Mouse (Mus musculus) urinary bladder, postnatal 0 days (tissue): ENCODE data around the gene Snap47. TPM values are rescaled to one million over a fixed set of nuclear protein-coding genes. Genes with fewer than 3 reads are reported as not detected.

ENCODE experiments used
- polyA plus RNA-seq: library from polyadenylated mRNA; unstranded; fragments of >200 nt; fragmentation: Nextera tagmentation; extraction: Ambion mirVana; gene quantifications from 2 replicates; pipeline ENCODE4 v1.2.1, GENCODE M21; 2015

The Snap47 gene
- 62.6 and 71.1 TPM in 2 replicates for polyA plus RNA-seq

DNA sequence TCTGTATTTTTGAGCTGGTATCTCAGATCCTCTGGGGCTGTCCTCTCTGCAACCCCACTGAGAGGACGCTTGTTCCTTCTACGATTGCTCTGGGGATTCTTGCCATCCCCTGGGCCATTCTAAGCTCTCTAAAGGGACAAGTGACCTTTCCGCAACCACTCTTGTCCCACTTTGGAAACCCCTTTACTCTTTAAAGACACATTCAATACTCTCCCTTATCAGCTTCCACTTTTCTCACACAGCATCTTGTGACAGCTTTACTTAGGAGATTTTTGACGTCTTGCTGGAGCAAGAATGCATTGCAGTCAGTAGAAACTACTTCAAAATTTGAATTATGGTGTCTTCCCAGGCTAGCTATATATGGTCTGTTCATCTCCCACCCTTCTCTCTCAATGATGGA, at the start of gene Snap47:
TSS of gene Snap47 (minus strand) at position 101 of the 400 bp plus-strand sequence.

DNA sequence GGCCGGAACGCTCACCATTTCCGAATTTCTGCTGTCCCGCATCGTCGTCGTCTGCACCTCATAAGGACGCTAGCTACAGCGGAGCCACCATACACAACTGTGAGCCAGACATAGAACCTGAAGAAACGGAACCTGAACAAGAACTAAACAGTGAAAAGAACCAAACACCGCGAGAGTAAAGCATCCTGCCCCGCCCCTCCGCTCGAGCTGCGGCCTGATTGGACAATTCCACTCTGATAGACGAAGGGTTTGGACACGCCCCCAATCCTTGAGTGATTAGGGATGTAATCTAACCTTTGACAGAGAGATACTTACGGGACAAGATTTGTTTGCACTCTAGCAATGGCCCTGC, 21.3 kb upstream of the Snap47 start, which contains the start of gene Zfp867:
TSS of gene Zfp867 (minus strand) at position 149 of the 352 bp plus-strand sequence.

DNA sequence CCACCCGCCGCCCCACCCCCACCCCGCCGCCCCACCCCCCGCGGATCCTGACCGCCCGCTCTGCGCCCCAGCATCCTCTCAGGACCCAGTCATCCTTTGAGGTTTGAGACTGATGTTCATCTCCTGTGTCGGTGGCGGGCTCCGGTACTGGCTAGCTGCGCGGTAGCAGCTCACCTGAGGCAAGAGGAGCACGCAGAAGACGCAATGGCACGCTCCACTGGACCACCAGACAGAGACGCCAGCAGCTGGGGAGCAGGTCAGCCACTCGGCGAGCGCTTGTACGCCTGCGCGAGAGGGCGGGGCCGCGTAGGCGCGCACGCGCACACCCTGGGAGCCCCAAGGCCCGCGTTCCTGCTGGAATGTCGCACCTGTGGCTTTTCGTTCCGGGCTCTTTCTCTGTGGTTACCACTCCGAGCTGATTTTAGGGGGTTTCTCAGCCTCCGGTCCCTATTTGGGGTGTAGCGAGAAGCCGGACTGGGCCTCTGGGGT, 1.2 kb downstream of the Snap47 start, which contains the start of gene Jmjd4:
TSS of gene Jmjd4 (plus strand) at position 305 of the 489 bp plus-strand sequence.

GRCm38 (mm10) chr11:59375475-59375874, 75.5 kb downstream of the Snap47 start, which contains the start of gene Prss38:
Gene Prss38, minus strand, starts transcription at chr11:59375657.

Other genes starting within 250 kb of the Snap47 start
- 79.7 and 89.8 TPM in 2 replicates for gene Mrpl55, start 248.7 kb downstream of the Snap47 start, polyA plus RNA-seq
- gene 2310033P09Rik, start 242.9 kb downstream of the Snap47 start, polyA plus RNA-seq = 16.2 and 16.7 TPM in 2 replicates
- 555 and 614 TPM in 2 replicates for gene Arf1, start 222.9 kb downstream of the Snap47 start, polyA plus RNA-seq
- 0.05 TPM in 1 of 2 replicates, not detected in the other for gene Wnt3a, start 160.4 kb downstream of the Snap47 start, polyA plus RNA-seq
- gene Wnt9a, start 144.3 kb downstream of the Snap47 start, polyA plus RNA-seq = 9.9 and 11.7 TPM in 2 replicates
- 0.10 TPM in 1 of 2 replicates, not detected in the other for gene Prss38, start 75.5 kb downstream of the Snap47 start, polyA plus RNA-seq
- 6.0 and 6.1 TPM in 2 replicates for gene Jmjd4, start 1.1 kb downstream of the Snap47 start, polyA plus RNA-seq
- gene Zfp867, start 21.3 kb upstream of the Snap47 start, polyA plus RNA-seq = 4.6 and 4.9 TPM in 2 replicates
- 8.8 and 10.8 TPM in 2 replicates for gene Zkscan17, start 75.6 kb upstream of the Snap47 start, polyA plus RNA-seq
- gene Nlrp3, start 90.4 kb upstream of the Snap47 start, polyA plus RNA-seq = 0.22 and 0.47 TPM in 2 replicates
- gene Olfr222, start 125.0 kb upstream of the Snap47 start, polyA plus RNA-seq = not detected in 2 replicates
- not detected in 2 replicates for gene Olfr223, start 142.1 kb upstream of the Snap47 start, polyA plus RNA-seq
- gene Mprip, start 210.1 kb upstream of the Snap47 start, polyA plus RNA-seq = 51.5 and 59.3 TPM in 2 replicates